Mouse (Mus musculus): ENCODE measurements at regions not wholly inside any gene's neighbourhood (a gene's known extent, or its start where the extent isn't known, plus 50 kb on each side); places are given as distances from the start of the nearest gene placed in this dataset.

DNA sequence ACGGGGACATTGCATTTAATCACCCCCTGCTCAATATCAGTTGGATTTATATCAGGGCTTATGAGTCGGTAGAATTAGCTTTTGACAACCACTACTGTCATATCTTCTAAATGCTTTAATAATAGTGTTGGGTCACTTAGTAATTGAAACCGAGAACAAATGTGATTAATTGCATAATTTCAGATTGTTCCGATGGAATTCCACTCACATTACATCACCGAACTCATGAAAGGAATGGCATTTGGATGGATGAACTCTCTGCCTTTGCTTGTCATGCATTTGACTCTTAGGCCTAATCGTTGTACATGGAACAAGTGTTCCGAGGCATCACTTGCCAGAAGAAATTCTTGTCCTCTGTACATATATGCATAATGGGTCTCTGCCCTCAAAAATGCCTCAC is 99.6 kb upstream of the Tbc1d5 start:
- H3K9ac ChIP-seq (ENCODE audit: low read depth, low read length) = no peak overlapping the region
- no peak overlapping the region for H3K4me3 ChIP-seq (ENCODE audit: insufficient read depth, low read depth, low read length)
- no peaks in the 10 kb centered on the region for H3K79me2 ChIP-seq (ENCODE audit: control insufficient read depth, insufficient read depth, low read length)
- no peaks in the 10 kb centered on the region for H3K36me3 ChIP-seq (ENCODE audit: control insufficient read depth, insufficient read depth, low read length)
- H3K27me3 ChIP-seq (ENCODE audit: control insufficient read depth, insufficient read depth, low read length) = no peaks in the 10 kb centered on the region
- no peak for TF ChIP-seq CTCF (IDR thresholded peaks at IDR 0.05; ENCODE audit: low read depth, low read length)
- TF ChIP-seq POLR2A (IDR thresholded peaks at IDR 0.05; ENCODE audit: extremely low read depth, insufficient read depth, low read length) = no peak
- 82% methylated on average over 7 of the region's 7 CpGs for WGBS
- no peaks in the 10 kb centered on the region for H3K4me1 ChIP-seq (ENCODE audit: control insufficient read depth, insufficient read depth, low read length)
- no peak overlapping the region for H3K27ac ChIP-seq (replicated peaks; ENCODE audit: insufficient read depth, low read depth, low read length)
- DNase-seq (ENCODE audit: extremely low read depth, low read depth, low spot score) = no peak

DNA sequence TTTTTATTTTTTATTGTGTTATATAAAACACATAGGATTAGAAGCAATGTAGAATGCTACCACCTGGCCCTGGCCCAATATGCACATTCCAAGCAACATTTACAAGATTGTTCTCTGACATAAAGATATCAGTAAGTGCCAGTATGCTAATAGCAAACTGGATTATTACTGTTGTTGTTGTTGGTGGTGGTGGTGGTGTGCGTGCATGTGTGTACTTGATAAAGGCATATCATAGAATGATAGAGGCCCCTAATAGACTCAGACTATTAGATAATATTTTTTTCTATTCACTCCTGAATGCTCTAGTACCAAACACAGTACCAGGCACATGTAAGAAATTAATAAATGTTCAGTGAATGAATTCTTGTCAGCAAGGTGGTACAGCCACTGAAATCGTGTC is 98.9 kb upstream of the Tbc1d5 start:
- Histone ChIP-seq H3K36me3 (ENCODE audit: control insufficient read depth, insufficient read depth, low read length) (no peaks in the 10 kb centered on the region), H3K27ac (replicated peaks; ENCODE audit: insufficient read depth, low read depth, low read length) (no peak overlapping the region), H3K9ac (ENCODE audit: low read depth, low read length) (no peak overlapping the region), H3K4me1 (ENCODE audit: control insufficient read depth, insufficient read depth, low read length) (no peaks in the 10 kb centered on the region), H3K79me2 (ENCODE audit: control insufficient read depth, insufficient read depth, low read length) (no peaks in the 10 kb centered on the region), H3K4me3 (ENCODE audit: insufficient read depth, low read depth, low read length) (no peak overlapping the region), H3K27me3 (ENCODE audit: control insufficient read depth, insufficient read depth, low read length) (no peaks in the 10 kb centered on the region)
- 74% methylated on average over 2 of the region's 2 CpGs for WGBS
- TF ChIP-seq POLR2A (IDR thresholded peaks at IDR 0.05; ENCODE audit: extremely low read depth, insufficient read depth, low read length) (no peak), CTCF (IDR thresholded peaks at IDR 0.05; ENCODE audit: low read depth, low read length) (no peak)
- no peak for DNase-seq (ENCODE audit: extremely low read depth, low read depth, low spot score)

DNA sequence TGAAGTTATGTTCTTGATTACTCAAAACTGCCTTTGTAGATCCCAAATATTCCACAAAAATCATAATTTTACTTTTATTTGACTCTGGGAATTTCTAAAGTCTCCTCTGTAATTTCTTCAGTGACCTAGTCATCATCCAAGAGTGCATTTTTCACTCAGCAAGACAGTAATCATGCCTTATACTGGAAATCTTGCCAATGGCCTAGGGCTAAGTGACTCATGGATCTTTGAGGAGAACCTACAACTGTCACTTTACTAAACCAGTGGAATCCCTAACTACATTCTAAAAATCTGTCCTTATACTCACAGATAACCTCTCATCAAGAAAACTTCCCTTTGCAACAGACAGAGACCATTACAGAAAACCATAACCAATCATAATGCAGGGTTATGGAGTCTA is 98.0 kb upstream of the Tbc1d5 start:
- Histone ChIP-seq H3K27ac (replicated peaks; ENCODE audit: insufficient read depth, low read depth, low read length) (no peak overlapping the region), H3K27me3 (ENCODE audit: control insufficient read depth, insufficient read depth, low read length) (no peaks in the 10 kb centered on the region), H3K4me1 (ENCODE audit: control insufficient read depth, insufficient read depth, low read length) (no peaks in the 10 kb centered on the region), H3K4me3 (ENCODE audit: insufficient read depth, low read depth, low read length) (no peak overlapping the region), H3K79me2 (ENCODE audit: control insufficient read depth, insufficient read depth, low read length) (no peaks in the 10 kb centered on the region), H3K9ac (ENCODE audit: low read depth, low read length) (no peak overlapping the region), H3K36me3 (ENCODE audit: control insufficient read depth, insufficient read depth, low read length) (no peaks in the 10 kb centered on the region)
- no peak for DNase-seq (ENCODE audit: extremely low read depth, low read depth, low spot score)
- TF ChIP-seq POLR2A (IDR thresholded peaks at IDR 0.05; ENCODE audit: extremely low read depth, insufficient read depth, low read length) = no peak
- no peak for TF ChIP-seq CTCF (IDR thresholded peaks at IDR 0.05; ENCODE audit: low read depth, low read length)

DNA sequence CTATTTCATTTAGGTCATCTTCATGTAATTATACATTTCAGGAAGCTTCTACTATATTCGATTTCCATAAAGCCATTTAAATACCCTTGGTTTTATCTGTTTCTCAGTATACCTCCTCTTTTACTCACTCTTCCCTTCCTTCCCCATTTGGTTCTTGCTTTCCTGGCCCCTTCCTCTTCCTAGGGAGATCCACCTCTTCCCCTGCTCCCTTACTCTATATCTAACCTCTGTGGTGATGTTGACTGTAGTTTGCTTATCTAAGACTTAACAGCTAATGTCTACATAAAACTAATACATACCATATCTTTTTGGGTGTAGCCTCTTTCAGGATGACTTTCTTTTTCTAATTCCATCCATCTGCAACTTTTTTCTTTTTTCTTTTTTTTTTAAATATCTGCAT is 92.9 kb upstream of the Tbc1d5 start:
- no peak for DNase-seq (ENCODE audit: extremely low read depth, low read depth, low spot score)
- H3K27me3 ChIP-seq (ENCODE audit: control insufficient read depth, insufficient read depth, low read length) = no peaks in the 10 kb centered on the region
- no peaks in the 10 kb centered on the region for H3K79me2 ChIP-seq (ENCODE audit: control insufficient read depth, insufficient read depth, low read length)
- H3K4me3 ChIP-seq (ENCODE audit: insufficient read depth, low read depth, low read length) = no peak overlapping the region
- H3K27ac ChIP-seq (replicated peaks; ENCODE audit: insufficient read depth, low read depth, low read length) = no peak overlapping the region
- H3K9ac ChIP-seq (ENCODE audit: low read depth, low read length) = no peak overlapping the region
- no peaks in the 10 kb centered on the region for H3K4me1 ChIP-seq (ENCODE audit: control insufficient read depth, insufficient read depth, low read length)
- no peaks in the 10 kb centered on the region for H3K36me3 ChIP-seq (ENCODE audit: control insufficient read depth, insufficient read depth, low read length)
- TF ChIP-seq POLR2A (IDR thresholded peaks at IDR 0.05; ENCODE audit: extremely low read depth, insufficient read depth, low read length) (no peak), CTCF (IDR thresholded peaks at IDR 0.05; ENCODE audit: low read depth, low read length) (no peak)
- 71% methylated on average over 1 of the region's 1 CpGs for WGBS

DNA sequence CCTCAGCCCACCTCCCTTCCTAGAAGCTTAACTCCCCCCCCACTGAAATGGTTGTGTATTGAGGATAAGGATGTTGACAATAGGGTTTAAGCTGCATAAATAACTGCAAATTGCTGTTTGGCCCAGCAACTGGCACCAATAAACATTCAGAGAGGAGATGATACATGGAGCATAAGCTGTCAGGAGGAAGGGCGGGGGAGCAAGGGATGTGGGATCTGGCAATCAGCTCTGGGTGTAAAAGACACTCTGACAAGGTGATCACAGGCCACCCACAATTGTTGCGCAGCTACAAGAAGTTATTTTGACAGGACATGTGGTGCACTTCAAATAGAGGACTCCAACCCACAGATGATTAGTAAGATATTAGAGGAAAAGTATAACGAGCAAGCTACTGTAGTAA is 83.8 kb upstream of the Tbc1d5 start:
- H3K9ac ChIP-seq (ENCODE audit: low read depth, low read length) = no peak overlapping the region
- no peak for DNase-seq (ENCODE audit: extremely low read depth, low read depth, low spot score)
- TF ChIP-seq POLR2A (IDR thresholded peaks at IDR 0.05; ENCODE audit: extremely low read depth, insufficient read depth, low read length) = no peak
- no peak for TF ChIP-seq CTCF (IDR thresholded peaks at IDR 0.05; ENCODE audit: low read depth, low read length)
- no peaks in the 10 kb centered on the region for H3K36me3 ChIP-seq (ENCODE audit: control insufficient read depth, insufficient read depth, low read length)
- 86% methylated on average over 3 of the region's 3 CpGs for WGBS
- no peaks in the 10 kb centered on the region for H3K27me3 ChIP-seq (ENCODE audit: control insufficient read depth, insufficient read depth, low read length)
- no peak overlapping the region for H3K4me3 ChIP-seq (ENCODE audit: insufficient read depth, low read depth, low read length)
- H3K27ac ChIP-seq (replicated peaks; ENCODE audit: insufficient read depth, low read depth, low read length) = no peak overlapping the region
- H3K79me2 ChIP-seq (ENCODE audit: control insufficient read depth, insufficient read depth, low read length) = no peaks in the 10 kb centered on the region
- no peaks in the 10 kb centered on the region for H3K4me1 ChIP-seq (ENCODE audit: control insufficient read depth, insufficient read depth, low read length)

DNA sequence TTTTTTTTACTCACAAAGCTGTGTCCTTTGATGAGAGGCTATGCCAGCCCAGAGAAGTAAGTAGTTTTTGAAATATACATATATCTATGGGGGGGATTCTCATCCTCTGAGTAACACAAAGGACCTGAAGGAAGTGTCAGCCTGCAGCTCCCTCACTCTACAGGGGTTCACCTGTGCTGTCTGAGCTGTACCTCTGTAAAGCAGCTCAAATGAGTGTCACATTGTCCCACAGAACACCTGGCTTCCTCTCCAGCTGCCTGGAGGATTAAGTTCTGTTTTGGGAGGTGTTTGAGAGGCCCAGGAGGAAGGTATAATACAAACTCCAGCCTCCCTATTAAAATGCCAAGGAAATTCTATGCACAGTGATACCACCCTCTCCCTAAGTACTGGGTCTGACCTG is 83.3 kb upstream of the Tbc1d5 start:
- Histone ChIP-seq H3K4me1 (ENCODE audit: control insufficient read depth, insufficient read depth, low read length) (no peaks in the 10 kb centered on the region), H3K4me3 (ENCODE audit: insufficient read depth, low read depth, low read length) (no peak overlapping the region), H3K79me2 (ENCODE audit: control insufficient read depth, insufficient read depth, low read length) (no peaks in the 10 kb centered on the region), H3K27me3 (ENCODE audit: control insufficient read depth, insufficient read depth, low read length) (no peaks in the 10 kb centered on the region), H3K27ac (replicated peaks; ENCODE audit: insufficient read depth, low read depth, low read length) (no peak overlapping the region), H3K9ac (ENCODE audit: low read depth, low read length) (no peak overlapping the region), H3K36me3 (ENCODE audit: control insufficient read depth, insufficient read depth, low read length) (no peaks in the 10 kb centered on the region)
- TF ChIP-seq POLR2A (IDR thresholded peaks at IDR 0.05; ENCODE audit: extremely low read depth, insufficient read depth, low read length) = no peak
- no peak for TF ChIP-seq CTCF (IDR thresholded peaks at IDR 0.05; ENCODE audit: low read depth, low read length)
- no peak for DNase-seq (ENCODE audit: extremely low read depth, low read depth, low spot score)
